Mouse (Mus musculus) megakaryocyte, embryonic 14.5 days (primary cell): ENCODE data around the gene Ccr2. TPM values are rescaled to one million over a fixed set of nuclear protein-coding genes. Genes with fewer than 3 reads are reported as not detected.

Source experiments
- H3K27me3 ChIP-seq: replicated peaks from 2 replicates; pipeline ENCODE3; 2012; ENCODE audit warnings: inconsistent platforms
- H3K36me3 ChIP-seq: replicated peaks from 2 replicates; pipeline ENCODE3; 2012; ENCODE audit warnings: low read length, inconsistent platforms, mixed read lengths
- H3K4me1 ChIP-seq: 2 replicates; pipeline ENCODE4 v1.6.1; 2012; ENCODE audit warnings: inconsistent platforms
- H3K4me3 ChIP-seq: replicated peaks from 2 replicates; pipeline ENCODE3; 2012; ENCODE audit warnings: moderate library complexity, mild to moderate bottlenecking, inconsistent platforms
- H3K9me3 ChIP-seq: 2 replicates; pipeline ENCODE4 v1.6.1; 2012; ENCODE audit warnings: inconsistent platforms
- FLI1 ChIP-seq: IDR thresholded peaks from 2 replicates; pipeline ENCODE4 v1.6.1; 2012; ENCODE audit warnings: low read length, inconsistent platforms, mixed read lengths
- GATA1 ChIP-seq: IDR thresholded peaks from 3 replicates; pipeline ENCODE4 v1.6.1; 2012; ENCODE audit warnings: mixed read lengths, low read length, inconsistent platforms, borderline replicate concordance
- polyA plus RNA-seq: library from polyadenylated mRNA; stranded (reverse); fragments of >175 nt; gene quantifications from 2 replicates; pipeline ENCODE4 v1.2.3, GENCODE M21; 2012; ENCODE audit warnings: low replicate concordance; ENCODE audit not compliant: insufficient read depth

Ccr2 gene
- polyA plus RNA-seq, 1 experiment, result 0.10 TPM

- no peaks in the 10 kb centered on the region for H3K9me3 ChIP-seq
- no peaks in the 10 kb centered on the region for H3K27me3 ChIP-seq
- no peaks in the 10 kb centered on the region for H3K36me3 ChIP-seq
- TF ChIP-seq GATA1, result no peak
- TF ChIP-seq FLI1, result no peak
- no peak overlapping the region for H3K4me3 ChIP-seq
- peaks cover 3% of the 10 kb centered on the region; the same call in 1 of the 2 replicates for H3K4me1 ChIP-seq
These were observed 11.3 kb upstream of the Ccr2 start for GRCm38 (mm10) chr9:124090441-124090840.

- H3K36me3 ChIP-seq, result no peaks in the 10 kb centered on the region
- H3K9me3 ChIP-seq, result no peaks in the 10 kb centered on the region
- H3K4me3 ChIP-seq, result no peak overlapping the region
- peaks cover 39% of the 10 kb centered on the region for H3K4me1 ChIP-seq
- H3K27me3 ChIP-seq, result no peaks in the 10 kb centered on the region
- no peak for TF ChIP-seq FLI1
- no peak for TF ChIP-seq GATA1
These were observed 2.6 kb upstream of the Ccr2 start for GRCm38 (mm10) chr9:124099127-124099526.

- no peak overlapping the region for H3K4me3 ChIP-seq
- TF ChIP-seq GATA1 (no peak), FLI1 (no peak)
- no peaks in the 10 kb centered on the region for H3K36me3 ChIP-seq
- peaks cover 41% of the 10 kb centered on the region for H3K4me1 ChIP-seq
- H3K27me3 ChIP-seq, result no peaks in the 10 kb centered on the region
- H3K9me3 ChIP-seq, result no peaks in the 10 kb centered on the region
These were observed 1.4 kb upstream of the Ccr2 start for GRCm38 (mm10) chr9:124100357-124100756.

GRCm38 (mm10) chr9:124103199-124103598 is 1.4 kb downstream of the Ccr2 start:
- Histone ChIP-seq H3K9me3 (no peaks in the 10 kb centered on the region), H3K27me3 (no peaks in the 10 kb centered on the region), H3K4me3 (peak overlapping the region; percentile 68), H3K36me3 (no peaks in the 10 kb centered on the region), H3K4me1 (peaks cover 63% of the 10 kb centered on the region)
- TF ChIP-seq GATA1 (no peak), FLI1 (no peak)

- Histone ChIP-seq H3K4me3 (no peak overlapping the region), H3K4me1 (peaks cover 73% of the 10 kb centered on the region), H3K9me3 (no peaks in the 10 kb centered on the region), H3K36me3 (peaks cover 3% of the 10 kb centered on the region), H3K27me3 (no peaks in the 10 kb centered on the region)
- TF ChIP-seq FLI1, result no peak
- TF ChIP-seq GATA1, result no peak
These were observed 3.4 kb downstream of the Ccr2 start for GRCm38 (mm10) chr9:124105196-124105595.

- Histone ChIP-seq H3K4me3 (no peak overlapping the region), H3K9me3 (no peaks in the 10 kb centered on the region)
- no peak for TF ChIP-seq FLI1
These were observed 5.5 kb downstream of the Ccr2 start for GRCm38 (mm10) chr9:124107232-124107631.

GRCm38 (mm10) chr9:124108356-124109127 is 6.8 kb downstream of the Ccr2 start:
- H3K9me3 ChIP-seq, result no peaks in the 10 kb centered on the region

More at GRCm38 (mm10) chr9:124107232-124107631, 5.5 kb downstream of the Ccr2 start:
- Histone ChIP-seq H3K36me3 (peaks cover 9% of the 10 kb centered on the region), H3K4me1 (peaks cover 70% of the 10 kb centered on the region), H3K27me3 (no peaks in the 10 kb centered on the region)

GRCm38 (mm10) chr9:124111997-124112396 is 10.2 kb downstream of the Ccr2 start:
- no peaks in the 10 kb centered on the region for H3K27me3 ChIP-seq
- H3K36me3 ChIP-seq, result peaks cover 9% of the 10 kb centered on the region
- no peaks in the 10 kb centered on the region for H3K9me3 ChIP-seq
- TF ChIP-seq FLI1 (no peak), GATA1 (no peak)
- H3K4me1 ChIP-seq, result peaks cover 58% of the 10 kb centered on the region
- no peak overlapping the region for H3K4me3 ChIP-seq

More at GRCm38 (mm10) chr9:124108356-124109127, 6.8 kb downstream of the Ccr2 start:
- Histone ChIP-seq H3K27me3 (no peaks in the 10 kb centered on the region), H3K4me1 (peaks cover 68% of the 10 kb centered on the region), H3K36me3 (peaks cover 9% of the 10 kb centered on the region), H3K4me3 (peak overlapping the region; percentile 77)
- TF ChIP-seq GATA1, result peak; percentile 9; the same call in 1 of the 3 replicates
- TF ChIP-seq FLI1, result no peak

GRCm38 (mm10) chr9:124112591-124113239 is 11.0 kb downstream of the Ccr2 start:
- H3K27me3 ChIP-seq, result no peaks in the 10 kb centered on the region
- no peak for TF ChIP-seq FLI1
- TF ChIP-seq GATA1, result no peak

GRCm38 (mm10) chr9:124113777-124114176 is 12.0 kb downstream of the Ccr2 start:
- Histone ChIP-seq H3K4me3 (no peak overlapping the region), H3K36me3 (peaks cover 9% of the 10 kb centered on the region), H3K9me3 (no peaks in the 10 kb centered on the region), H3K27me3 (no peaks in the 10 kb centered on the region), H3K4me1 (peaks cover 45% of the 10 kb centered on the region)
- TF ChIP-seq GATA1 (no peak), FLI1 (no peak)

More at GRCm38 (mm10) chr9:124112591-124113239, 11.0 kb downstream of the Ccr2 start:
- peaks cover 51% of the 10 kb centered on the region for H3K4me1 ChIP-seq
- peaks cover 9% of the 10 kb centered on the region for H3K36me3 ChIP-seq
- no peak overlapping the region for H3K4me3 ChIP-seq
- H3K9me3 ChIP-seq, result no peaks in the 10 kb centered on the region
